Mouse (Mus musculus): Measurements from ENCODE around the gene Msi1. TPM values are rescaled to one million over a fixed set of nuclear protein-coding genes. Genes with fewer than 3 reads are reported as not detected.
"Not testable (repeated sequence)": the region's sequence is repeated elsewhere in the genome, so short reads cannot be mapped to it uniquely, and the experiment has no call there.

Gene Msi1
- total RNA-seq, 2 experiments from 2014 or later = 110 to 114 TPM

DNA sequence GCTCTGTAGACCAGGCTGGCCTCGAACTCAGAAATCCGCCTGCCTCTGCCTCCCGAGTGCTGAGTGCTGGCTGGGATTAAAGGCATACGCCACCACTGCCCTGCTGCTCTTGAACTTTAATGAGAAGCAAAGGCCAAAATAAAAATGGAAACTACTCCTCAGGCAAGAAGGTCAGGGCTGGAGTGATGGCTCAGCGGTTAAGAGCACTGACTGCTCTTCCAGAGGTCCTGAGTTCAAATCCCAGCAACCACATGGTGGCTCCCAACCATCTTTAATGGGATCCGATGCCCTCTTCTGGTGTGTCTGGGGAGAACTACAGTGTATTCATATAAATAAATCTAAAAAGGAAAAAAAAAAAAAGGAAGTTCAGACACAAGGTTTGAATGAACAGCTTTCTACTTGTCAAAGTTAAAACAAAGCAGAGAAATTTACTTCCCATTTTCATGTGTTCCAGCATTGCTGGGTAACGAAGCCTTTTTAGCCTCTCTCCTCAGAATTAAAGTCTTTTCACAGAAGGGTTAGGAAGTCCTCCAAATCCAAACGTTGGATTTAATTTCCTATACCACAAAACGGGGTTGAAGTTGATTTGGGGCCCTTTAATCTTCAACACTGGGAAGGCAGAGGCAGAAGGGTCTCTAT is 58.7 kb downstream of the Msi1 start:
- DNase-seq = no peak
- intact Hi-C loops (cut with DNase I) = no loop called here

DNA sequence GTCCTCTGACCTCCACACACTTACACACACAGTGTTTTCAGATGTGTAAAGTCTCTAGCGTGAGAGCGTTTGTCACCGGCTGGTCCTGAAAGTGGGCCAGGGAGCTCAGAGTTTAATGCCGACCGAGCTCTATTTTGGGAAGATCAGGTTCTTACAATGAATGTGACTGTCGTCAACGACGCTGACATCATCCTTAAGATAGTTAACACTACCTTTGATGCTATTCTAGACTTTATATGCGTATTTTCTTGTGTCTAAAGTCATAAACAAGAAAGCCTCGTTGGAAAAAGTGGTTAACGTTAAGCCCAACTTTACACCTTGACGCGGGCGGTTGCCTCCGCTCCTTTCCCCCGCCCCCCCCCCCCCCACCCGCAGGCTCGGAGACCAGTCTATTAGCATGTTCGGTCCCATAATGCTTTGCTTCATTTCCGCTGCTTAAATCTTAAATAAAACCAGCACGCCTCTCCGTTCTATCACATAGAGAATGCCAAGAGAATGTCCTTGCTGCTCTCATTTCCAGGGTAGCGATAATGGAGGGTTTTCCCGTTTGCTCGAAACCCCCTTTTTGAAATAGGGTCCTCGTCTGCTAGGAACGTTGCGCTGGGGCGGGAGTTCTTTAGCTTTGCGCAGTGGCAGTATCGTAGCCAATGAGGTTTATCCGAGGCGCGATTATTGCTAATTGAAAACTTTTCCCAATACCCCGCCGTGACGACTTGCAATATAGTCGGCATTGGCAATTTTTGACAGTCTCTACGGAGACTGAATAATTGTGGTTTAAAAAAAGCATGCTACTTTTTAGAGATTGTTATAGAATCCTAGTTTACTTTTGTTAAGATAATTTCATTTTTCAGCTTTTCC is 59.7 kb downstream of the Msi1 start:
- intact Hi-C loops (cut with DNase I) = no loop called here
- DNase-seq = peak; percentile 81

DNA sequence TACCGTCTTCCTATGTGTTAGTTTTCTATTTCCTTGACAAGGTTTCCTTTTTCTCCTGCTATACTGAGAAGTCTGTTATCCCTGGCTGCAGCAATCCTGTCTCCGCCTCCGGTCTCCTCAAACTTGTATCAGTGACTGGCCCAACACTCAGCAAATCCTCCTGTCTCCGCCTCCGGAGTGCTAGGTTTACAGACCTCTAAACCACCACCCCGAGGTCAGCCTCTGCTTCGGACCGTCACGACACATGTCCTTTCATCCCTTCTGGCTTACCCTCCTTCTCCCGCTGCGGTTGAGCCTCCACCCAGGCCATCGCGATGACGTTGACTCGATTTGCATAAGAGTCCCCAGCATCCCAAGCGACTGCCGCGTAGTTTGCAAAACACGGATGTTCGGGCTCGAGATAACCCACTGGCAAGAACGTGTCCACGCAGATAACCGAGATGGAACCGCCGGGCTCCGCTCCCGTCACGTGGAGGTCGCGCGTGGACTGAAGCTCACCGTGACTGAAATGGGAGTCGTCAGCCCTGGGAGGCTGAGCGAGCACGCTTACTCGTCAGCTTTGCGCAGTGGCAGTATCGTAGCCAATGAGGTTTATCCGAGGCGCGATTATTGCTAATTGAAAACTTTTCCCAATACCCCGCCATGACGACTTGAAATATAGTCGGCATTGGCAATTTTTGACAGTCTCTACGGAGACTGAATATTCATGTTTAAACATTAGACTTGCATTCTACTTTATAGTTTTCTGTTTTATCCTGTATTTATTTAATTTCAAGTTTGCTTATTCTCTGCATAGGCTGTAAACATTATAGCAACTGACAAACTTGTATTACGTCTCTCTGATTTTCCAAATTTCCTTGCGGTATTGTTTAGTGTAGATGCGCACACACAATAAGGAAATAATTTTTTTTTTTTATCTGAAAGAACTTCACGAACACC is 60.6 kb downstream of the Msi1 start:
- DNase-seq = peak; percentile 89
- intact Hi-C loops (cut with DNase I) = no loop called here

DNA sequence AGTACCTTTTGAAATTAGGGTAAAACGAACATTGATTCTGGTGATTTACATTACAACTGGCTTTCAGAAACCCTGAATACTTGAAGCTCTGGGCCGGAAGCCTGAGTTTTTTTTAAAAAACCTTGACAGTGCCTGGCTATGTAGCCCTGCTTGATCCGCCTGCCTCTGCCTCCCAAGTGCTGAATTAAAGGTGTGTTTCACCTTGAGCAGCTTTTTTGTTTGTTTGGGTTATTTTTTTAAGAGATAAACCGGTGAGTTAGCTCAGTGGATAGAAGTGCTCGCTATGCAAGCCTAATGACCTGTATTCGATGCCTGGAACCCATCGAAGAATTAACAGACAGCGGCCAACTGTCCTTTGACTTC is 61.2 kb downstream of the Msi1 start:
- intact Hi-C loops (cut with DNase I) = no loop called here

DNA sequence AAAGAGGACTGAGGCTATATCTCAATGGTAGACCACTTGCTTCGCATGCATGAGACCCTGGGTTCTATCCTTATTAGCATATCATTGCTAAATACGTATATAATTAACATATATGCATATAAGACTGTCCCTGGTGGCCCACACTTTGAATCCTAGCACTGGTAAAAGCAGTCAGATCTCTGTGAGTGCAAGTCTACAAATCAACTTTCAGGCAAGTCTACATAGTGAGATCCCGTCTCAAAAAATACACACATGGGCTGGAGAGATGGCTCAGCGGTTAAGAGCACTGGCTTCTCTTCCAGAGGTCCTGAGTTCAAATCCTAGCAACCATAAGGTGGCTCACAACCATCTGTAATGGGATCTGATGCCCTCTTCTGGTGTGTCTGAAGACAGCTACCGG is 61.7 kb downstream of the Msi1 start:
- intact Hi-C loops (cut with DNase I) = no loop called here
- no peak for DNase-seq

More for the DNA sequence above, 61.2 kb downstream of the Msi1 start:
- DNase-seq = no peak

DNA sequence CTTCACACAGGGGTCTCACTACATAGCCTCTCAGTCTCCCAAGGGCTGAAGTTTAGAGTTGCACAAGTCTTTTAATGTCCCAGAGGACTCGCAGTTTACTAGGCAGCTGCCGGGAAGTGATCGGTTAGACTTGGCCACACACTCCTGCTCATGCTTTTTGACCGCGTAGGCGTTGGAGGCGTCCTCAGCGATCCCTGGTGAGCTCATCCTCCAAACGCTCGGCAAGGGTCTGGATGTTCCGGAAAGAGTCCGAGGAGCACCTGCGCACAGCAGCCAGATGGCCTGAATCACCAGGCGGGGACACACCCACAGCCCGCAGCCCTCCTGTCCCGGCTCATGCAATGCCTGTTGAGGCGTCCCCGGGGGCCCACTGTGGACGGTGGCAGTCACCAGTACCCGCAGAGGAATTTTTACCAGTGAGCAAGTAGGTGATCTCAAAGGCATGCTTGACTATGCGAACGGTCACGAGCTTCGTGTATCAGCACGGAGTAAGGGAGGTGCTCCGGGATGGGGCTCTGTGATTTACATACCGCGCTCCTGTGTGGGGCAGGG is 62.4 kb downstream of the Msi1 start:
- no peak for DNase-seq
- intact Hi-C loops (cut with DNase I) = no loop called here

DNA sequence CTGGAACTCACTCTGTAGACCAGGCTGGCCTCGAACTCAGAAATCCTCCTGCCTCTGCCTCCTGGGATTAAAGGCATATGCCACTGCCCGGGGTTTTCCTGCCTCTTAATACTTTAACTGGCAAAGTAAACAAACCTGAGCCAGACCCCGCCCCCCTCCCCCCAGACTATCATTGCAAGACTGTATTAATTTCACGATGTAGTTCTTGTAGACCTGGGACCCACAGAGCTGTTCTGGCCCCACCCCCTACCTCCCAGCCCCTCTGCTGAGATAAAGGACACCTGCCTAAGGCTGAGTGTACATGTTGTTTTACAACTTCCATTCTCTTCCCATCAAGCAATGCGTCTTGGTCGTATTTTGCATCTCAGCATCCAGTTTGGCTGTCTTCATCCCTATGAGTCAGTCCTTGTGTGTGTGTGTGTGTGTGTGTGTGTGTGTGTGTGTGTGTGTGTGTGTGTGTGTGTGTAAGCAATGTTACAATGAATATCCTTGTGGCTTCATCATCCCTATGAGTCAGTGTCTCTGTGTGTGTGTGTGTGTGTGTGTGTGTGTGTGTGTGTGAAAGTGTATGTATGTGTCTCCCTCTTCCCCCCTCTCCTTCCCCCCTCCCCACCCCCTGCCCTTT is 63.4 kb downstream of the Msi1 start:
- DNase-seq = no peak
- intact Hi-C loops (cut with DNase I) = no loop called here

DNA sequence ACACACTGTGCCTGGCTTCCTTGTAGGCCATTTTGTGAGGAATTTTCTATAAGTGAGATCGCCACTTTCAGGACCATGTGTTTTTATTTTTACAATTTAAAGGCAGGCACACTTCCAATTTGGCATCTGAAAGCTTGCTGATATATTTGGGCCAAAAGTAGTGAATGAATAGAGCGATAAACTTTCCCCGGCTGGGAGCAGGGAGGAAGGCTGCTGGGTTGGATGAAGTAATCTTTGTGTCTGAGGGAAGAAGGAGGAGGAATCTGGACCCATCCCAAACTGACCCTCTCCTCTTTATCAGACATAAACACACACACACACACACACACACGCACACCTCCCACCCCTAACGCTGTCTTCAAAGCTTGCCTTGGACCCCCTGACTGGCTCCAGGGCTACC is 64.0 kb downstream of the Msi1 start:
- intact Hi-C loops (cut with DNase I) = no loop called here
- DNase-seq = no peak

DNA sequence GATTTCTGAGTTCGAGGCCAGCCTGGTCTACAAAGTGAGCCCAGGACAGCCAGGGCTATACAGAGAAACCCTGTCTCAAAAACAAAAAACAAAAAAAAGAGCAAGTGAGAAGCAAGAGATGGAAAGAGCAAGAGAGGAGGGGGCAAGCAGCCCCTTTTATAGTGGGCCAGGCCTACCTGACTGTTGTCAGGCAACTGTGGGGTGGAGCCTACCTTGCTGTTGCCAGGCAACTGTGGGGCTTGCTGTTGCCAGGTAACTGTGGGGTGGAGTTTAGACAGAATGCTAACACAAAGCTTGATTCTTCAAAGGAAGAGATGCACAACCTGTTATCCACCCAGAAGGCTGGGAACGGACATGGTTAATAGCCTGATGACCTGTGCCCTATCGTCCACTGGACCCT is 66.2 kb downstream of the Msi1 start:
- intact Hi-C loops (cut with DNase I) = not testable (repeated sequence)

DNA sequence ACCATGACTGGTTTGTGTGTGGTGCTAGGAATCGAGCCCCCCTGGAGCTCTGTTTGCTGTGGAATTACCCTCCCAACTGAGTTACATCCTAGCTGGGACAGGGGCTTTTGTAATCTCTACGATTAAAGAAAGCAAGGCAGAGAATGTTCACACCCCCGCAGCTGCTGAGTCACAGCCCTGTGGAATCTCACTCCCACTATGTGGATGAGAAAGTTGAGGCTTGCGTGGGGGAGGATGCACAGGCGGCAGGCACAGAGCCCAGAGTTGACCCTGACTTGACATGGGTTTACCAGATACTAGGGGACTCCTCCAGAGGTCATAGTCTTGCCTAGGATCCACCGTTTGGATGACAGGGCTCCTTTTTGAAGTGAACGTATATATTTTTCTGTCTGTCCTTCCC is 67.6 kb downstream of the Msi1 start:
- intact Hi-C loops (cut with DNase I) = no loop called here
- DNase-seq = no peak

More for the DNA sequence above, 66.2 kb downstream of the Msi1 start:
- DNase-seq = not testable (repeated sequence)

DNA sequence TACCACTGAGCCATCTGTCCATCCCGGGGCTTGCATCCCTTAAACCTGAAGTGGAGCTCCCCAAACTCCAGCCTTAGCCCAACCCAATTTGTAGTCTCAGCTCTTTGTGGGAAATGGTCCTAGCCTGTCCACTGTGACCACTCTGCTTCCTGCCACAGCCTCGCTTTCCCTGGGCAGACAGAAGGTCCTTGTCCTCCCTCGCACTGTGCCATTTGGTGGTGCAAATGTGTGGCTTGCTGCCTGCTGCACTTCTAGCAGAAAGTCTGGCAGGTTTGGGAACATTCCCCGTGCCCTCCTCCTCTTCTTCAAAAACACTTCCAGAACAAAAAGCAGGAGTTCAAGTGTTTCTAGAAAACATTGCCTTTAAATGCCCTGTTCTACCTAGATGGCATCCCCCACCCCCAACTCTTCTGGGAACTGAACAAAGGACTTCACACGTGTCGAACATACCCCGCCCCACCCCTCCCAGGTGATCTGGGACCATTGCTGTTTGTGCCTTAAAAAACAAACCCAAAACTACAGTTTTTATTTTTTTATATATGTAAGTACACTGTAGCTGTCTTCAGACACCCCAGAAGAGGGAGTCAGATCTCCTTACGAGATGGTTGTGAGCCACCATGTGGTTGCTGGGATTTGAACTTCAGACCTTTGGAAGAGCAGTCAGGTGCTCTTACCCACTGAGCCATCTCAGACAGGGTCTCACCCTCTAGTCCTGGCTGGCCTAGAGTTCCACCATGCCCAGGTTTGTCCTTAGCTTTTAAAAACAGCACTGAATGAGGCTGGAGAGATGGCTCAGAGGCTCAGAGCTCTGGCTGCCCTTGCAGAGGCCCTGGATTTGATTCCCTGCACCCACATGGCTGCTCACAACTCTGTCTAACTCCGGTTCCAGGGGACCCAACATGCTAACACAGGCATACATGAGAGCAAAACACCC is 69.2 kb downstream of the Msi1 start:
- intact Hi-C loops (cut with DNase I) = no loop called here

DNA sequence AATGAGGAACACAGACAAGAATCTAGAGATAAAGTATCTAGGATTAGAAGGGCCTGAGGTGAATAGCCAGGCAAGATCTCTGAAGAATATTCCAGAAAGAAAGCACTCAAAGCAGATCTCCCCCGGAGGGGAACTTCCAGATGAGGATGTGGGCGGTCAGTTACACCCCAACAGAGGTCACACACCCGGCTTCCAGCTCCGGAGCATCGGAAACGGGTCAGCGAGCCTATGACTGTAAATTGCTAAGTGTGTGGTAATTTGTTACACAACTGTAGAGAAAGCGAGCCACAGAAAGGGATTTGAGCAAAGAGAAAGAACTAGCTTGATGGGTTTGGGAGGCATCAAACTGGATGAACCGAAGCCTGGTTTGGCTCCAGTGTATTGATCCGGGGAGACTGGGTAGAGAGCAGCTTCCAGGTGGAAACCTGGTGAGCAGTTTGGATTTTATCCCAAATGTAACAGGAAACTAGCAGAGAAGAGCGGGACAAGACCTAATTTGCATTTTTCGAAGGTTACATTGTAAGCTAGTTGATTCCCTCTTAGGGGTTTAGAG is 71.1 kb downstream of the Msi1 start:
- intact Hi-C loops (cut with DNase I) = no loop called here
- no peak for DNase-seq

More for the DNA sequence above, 69.2 kb downstream of the Msi1 start:
- no peak for DNase-seq

DNA sequence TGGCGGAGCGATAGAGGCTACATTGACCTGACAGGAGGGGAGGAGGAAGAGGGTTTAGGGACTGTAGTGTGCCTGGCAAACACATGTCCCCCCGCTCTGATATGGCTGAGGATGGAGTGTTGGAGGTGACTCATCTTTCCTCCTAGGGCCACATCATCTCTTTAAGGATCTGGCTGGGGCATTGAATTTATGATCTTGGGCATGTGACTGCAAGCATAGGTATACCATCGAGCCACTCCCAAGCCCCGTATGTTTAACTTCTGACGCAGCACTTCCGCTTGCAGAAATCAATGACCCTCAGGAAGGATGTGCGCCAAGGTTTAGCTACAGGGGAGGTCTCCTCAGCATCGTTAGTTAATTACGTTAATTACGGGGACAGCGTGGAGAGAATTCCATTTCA is 73.6 kb downstream of the Msi1 start:
- intact Hi-C loops (cut with DNase I) = no loop called here
- DNase-seq = no peak

Other genes with a start within 250 kb of the Msi1 start
- 10 to 100 TPM; 67.0 to 67.2 TPM for gene Cabp1, start 235.2 kb upstream of the Msi1 start, total RNA-seq (2021)
- gene Pop5, start 193.8 kb upstream of the Msi1 start, total RNA-seq (2021) = 10 to 100 TPM; 27.4 to 31.8 TPM
- 100 to 1,000 TPM; 262 to 280 TPM for gene Rnf10, start 156.7 kb upstream of the Msi1 start, total RNA-seq (2021)
- 10 to 100 TPM; 29.7 to 33.8 TPM for gene Coq5, start 149.9 kb upstream of the Msi1 start, total RNA-seq (2021)
- 100 to 1,000 TPM; 678 to 766 TPM for gene Dynll1, start 128.6 kb upstream of the Msi1 start, total RNA-seq (2021)
- 10 to 100 TPM; 58.7 to 59.4 TPM for gene Srsf9, start 102.4 kb upstream of the Msi1 start, total RNA-seq (2021)
- gene Gatc, start 88.4 kb upstream of the Msi1 start, total RNA-seq (2021) = 10 to 100 TPM; 29.6 to 29.7 TPM
- 10 to 100 TPM; 30.3 to 30.5 TPM for gene Triap1, start 88.4 kb upstream of the Msi1 start, total RNA-seq (2021)
- gene Cox6a1, start 80.6 kb upstream of the Msi1 start, total RNA-seq (2021) = 100 to 1,000 TPM; 489 to 518 TPM
- gene Pla2g1b, start 36.7 kb downstream of the Msi1 start, total RNA-seq (2021) = not detected
- 10 to 100 TPM; 28.4 to 31.5 TPM for gene Sirt4, start 55.1 kb downstream of the Msi1 start, total RNA-seq (2021)
- 10 to 100 TPM; 23.9 to 24.7 TPM for gene Pxn, start 77.1 kb downstream of the Msi1 start, total RNA-seq (2021)
- 100 to 1,000 TPM; 657 to 680 TPM for gene Rplp0, start 129.9 kb downstream of the Msi1 start, total RNA-seq (2021)
- 10 to 100 TPM; 85.8 to 87.0 TPM for gene Gcn1l1, start 135.7 kb downstream of the Msi1 start, total RNA-seq (2021)
- gene Rab35, start 202.3 kb downstream of the Msi1 start, total RNA-seq (2021) = 10 to 100 TPM; 93.8 to 97.7 TPM

Data from left cerebral cortex, postnatal 4 days (tissue).